Mouse (Mus musculus): Measurements from ENCODE around the gene Asphd1.

GRCm38 (mm10) chr7:126955125-126955524, 5.7 kb upstream of the Asphd1 start:
- TF ChIP-seq POLR2A (IDR thresholded peaks at IDR 0.05; ENCODE audit: control insufficient read depth, low read depth, low read length): no peak
- no peak for TF ChIP-seq CTCF (IDR thresholded peaks at IDR 0.05; ENCODE audit: control insufficient read depth, insufficient read depth, insufficient replicate concordance, low read depth, low read length)
